Mouse (Mus musculus) liver, adult 2 months (tissue): Measurements from ENCODE around the gene Ntmt1.

ENCODE experiments used
- CTCF ChIP-seq: fragments of 200-500 bp; IDR thresholded peaks from 2 replicates; pipeline ENCODE4 v1.5.1; 2011; ENCODE audit warnings: low read depth, low read length, control low read depth
- POLR2A ChIP-seq: fragments of 200-500 bp; IDR thresholded peaks from 2 replicates; pipeline ENCODE4 v1.6.1; 2011; ENCODE audit warnings: low read length, control low read depth; ENCODE audit not compliant: insufficient read depth; ENCODE audit errors: extremely low read depth

- TF ChIP-seq POLR2A (no peak), CTCF (no peak)
These were observed 48.2 kb upstream of the Ntmt1 start for GRCm38 (mm10) chr2:30759442-30759841.
